Mouse (Mus musculus): ENCODE measurements around the gene Hkdc1.
"Not testable (repeated sequence)": the region's sequence is repeated elsewhere in the genome, so short reads cannot be mapped to it uniquely, and the experiment has no call there.

The Hkdc1 gene

GRCm38 (mm10) chr10:62422255-62422654, at the start of gene Hkdc1:
Gene Hkdc1 (minus strand): TSS chr10:62422491.
- DNase-seq: no peak

GRCm38 (mm10) chr10:62471105-62471504, 48.8 kb upstream of the Hkdc1 start:
- no peak for DNase-seq

- DNase-seq: no peak
These were observed 47.4 kb upstream of the Hkdc1 start for GRCm38 (mm10) chr10:62469736-62470135.

- no peak for DNase-seq
These were observed 39.0 kb upstream of the Hkdc1 start for GRCm38 (mm10) chr10:62461321-62461720.

GRCm38 (mm10) chr10:62452001-62452400, 29.7 kb upstream of the Hkdc1 start:
- DNase-seq: not testable (repeated sequence)

- no peak for DNase-seq
These were observed 28.0 kb upstream of the Hkdc1 start for GRCm38 (mm10) chr10:62450280-62450640.

- peak; percentile 88 for DNase-seq
These were observed 27.3 kb upstream of the Hkdc1 start, which contains the start of the genes 4930507D05Rik and Supv3l1 for GRCm38 (mm10) chr10:62449364-62450279. Gene 4930507D05Rik (plus strand): TSS chr10:62449489. Gene Supv3l1 (minus strand): TSS chr10:62449738.

GRCm38 (mm10) chr10:62430427-62430826, 8.1 kb upstream of the Hkdc1 start:
- no peak for DNase-seq

GRCm38 (mm10) chr10:62425081-62425871, 3.0 kb upstream of the Hkdc1 start:
- DNase-seq: no peak

- DNase-seq: no peak
These were observed 1.2 kb downstream of the Hkdc1 start for GRCm38 (mm10) chr10:62421127-62421526.

GRCm38 (mm10) chr10:62420399-62420798, 1.9 kb downstream of the Hkdc1 start:
- no peak for DNase-seq

- no peak for DNase-seq
These were observed 2.9 kb downstream of the Hkdc1 start for GRCm38 (mm10) chr10:62419422-62419821.

GRCm38 (mm10) chr10:62418831-62419356, 3.4 kb downstream of the Hkdc1 start:
- DNase-seq: no peak

GRCm38 (mm10) chr10:62413606-62413982, 8.7 kb downstream of the Hkdc1 start:
- DNase-seq: no peak

GRCm38 (mm10) chr10:62412906-62413605, 9.2 kb downstream of the Hkdc1 start:
- DNase-seq: no peak

GRCm38 (mm10) chr10:62411431-62412410, 10.6 kb downstream of the Hkdc1 start:
- DNase-seq: no peak

- DNase-seq: peak; percentile 64
These were observed 11.3 kb downstream of the Hkdc1 start for GRCm38 (mm10) chr10:62410943-62411342.

- DNase-seq: no peak
These were observed 17.4 kb downstream of the Hkdc1 start for GRCm38 (mm10) chr10:62404901-62405300.

GRCm38 (mm10) chr10:62401641-62402111, 20.6 kb downstream of the Hkdc1 start:
- peak; percentile 24 for DNase-seq

GRCm38 (mm10) chr10:62383011-62383410, 39.3 kb downstream of the Hkdc1 start:
- DNase-seq: no peak

- DNase-seq: no peak
These were observed 41.4 kb downstream of the Hkdc1 start for GRCm38 (mm10) chr10:62380936-62381335.

All from right cerebral cortex, postnatal 25 days (tissue).